Mouse (Mus musculus): ENCODE results near the gene Klhl29.

Klhl29 gene

DNA sequence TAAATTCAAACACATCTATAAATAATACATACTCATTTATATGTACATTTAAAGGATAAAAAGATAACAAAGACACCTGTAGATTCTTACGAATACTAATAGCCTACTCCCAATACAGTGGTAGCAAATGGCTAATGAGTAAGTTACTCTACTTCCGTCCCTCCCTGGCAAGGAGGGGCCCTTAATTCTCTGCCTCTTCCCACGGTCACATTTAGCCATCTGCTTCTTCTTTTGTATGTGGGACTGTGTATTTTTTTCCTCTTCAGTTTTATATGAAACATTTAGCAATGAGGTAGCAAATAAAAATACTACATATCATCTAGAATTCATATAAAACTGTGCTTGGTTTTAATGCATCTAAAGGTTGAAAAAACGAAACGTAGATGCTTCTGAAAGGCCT, 73.6 kb downstream of the Klhl29 start:
- DNase-seq (ENCODE audit: low spot score) = no peak

DNA sequence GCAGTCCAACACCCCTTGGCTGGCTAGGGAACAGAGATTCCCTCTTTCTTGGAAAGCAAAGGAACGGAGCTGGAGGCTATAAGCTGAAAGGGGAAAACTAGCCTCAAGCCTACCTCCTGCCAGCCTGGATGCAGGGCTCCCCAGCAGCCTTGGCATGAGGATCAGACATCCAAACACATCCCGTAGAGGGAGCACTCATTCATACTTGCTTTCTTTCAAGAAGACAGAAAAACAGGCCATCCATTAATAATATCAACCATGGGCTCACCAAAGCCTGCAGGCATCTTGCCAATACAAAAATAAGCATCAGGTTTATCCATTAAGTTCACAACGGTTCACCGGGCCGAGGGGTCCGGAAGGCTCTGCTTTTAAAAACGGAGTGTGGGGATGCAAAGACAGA, 79.1 kb downstream of the Klhl29 start:
- DNase-seq (ENCODE audit: low spot score) = no peak

DNA sequence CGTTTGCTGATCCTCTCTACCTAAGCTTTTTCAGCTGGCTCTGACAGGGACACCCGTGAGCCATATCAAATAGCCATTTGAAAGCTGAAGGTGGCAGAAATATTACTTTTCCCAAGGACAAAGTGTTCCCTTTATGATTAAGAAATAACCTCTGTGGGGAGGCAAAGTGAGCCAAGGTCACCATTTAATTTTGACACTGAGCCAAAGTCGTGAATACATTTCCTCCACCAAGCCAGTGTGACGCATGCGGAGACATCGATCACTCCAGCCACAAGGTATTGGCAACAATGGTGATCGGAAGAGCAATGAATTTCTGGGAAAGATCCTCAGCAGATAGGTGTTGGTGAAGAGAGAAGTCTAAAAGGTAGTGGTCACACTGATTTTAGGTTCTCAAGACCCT, 83.2 kb downstream of the Klhl29 start:
- DNase-seq (ENCODE audit: low spot score) = no peak

DNA sequence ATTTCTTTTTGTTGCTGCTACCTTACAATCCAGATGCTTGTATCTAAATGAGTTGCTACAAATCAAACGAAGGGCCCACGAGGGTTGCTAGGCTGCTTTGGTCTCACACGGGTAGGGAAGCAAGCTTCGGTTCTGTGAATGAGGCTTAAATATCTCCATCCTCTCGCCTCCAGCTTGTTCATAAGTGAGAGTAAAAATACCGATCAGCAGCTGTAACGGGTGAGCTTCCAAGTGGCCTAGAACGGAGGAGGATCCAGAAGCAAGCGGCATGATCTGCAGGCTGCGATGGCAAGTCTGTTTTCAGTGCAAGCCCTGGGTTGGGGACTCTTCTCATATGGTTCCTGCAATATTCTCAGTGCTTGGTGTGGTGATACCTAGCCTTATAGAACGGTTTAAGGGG, 89.9 kb downstream of the Klhl29 start:
- no peak for DNase-seq (ENCODE audit: low spot score)

DNA sequence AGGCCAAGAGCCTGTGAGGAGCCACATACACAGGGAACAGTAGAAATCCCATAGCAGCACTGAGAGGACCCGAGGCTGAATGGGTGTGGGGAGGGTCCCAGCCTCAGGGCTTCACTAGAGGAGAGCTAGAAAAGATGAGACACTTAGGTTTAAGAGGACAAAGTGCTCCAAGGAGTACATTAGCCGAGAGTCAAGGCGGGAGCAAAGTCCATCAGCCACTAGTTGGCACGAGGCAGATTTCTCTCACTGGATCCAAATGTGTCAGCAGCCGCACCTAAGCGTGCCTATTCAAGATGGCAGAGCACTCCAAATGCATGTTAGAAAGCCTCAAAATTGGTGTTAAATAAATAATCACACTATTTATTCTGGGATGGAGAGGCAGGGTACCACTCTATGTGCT, 90.5 kb downstream of the Klhl29 start:
- DNase-seq (ENCODE audit: low spot score) = no peak

DNA sequence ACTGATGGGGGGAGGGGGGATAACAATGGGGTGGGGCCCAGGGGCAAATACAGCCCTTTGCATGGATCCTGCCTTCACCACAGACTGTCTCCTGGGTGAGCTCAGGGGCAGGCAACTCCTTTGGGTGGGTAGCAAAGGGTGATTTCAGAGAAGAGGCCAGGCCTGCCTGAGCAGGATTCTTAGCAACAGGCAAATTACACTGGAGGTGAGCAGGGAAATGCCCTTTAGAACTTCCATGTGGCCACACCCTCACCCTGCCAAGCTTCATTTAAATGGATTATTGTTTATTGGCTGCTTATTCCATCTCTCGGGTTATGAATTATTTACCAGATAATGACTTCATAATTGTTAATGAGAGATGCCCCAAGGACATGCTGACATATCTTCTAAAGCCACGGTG, 91.8 kb downstream of the Klhl29 start:
- no peak for DNase-seq (ENCODE audit: low spot score)

DNA sequence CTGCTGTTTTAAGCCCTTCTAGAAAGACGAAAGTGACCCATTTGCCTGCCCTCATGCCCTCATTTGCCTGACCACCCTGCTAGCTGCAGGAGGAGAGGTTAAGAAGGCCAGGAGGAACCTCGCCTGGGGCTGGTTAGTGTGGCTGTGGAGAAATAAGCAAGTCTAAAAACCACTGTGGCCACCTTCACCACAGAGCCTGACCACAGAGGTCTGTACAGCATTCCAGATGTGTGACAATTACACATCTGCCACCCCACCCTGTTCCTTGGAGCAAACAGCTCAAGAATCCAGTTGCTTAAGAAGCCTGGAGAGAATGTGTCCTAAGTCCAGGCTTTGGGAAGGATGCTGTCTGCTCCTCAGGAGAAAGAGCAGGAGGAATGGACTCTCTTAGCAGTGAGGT, 92.9 kb downstream of the Klhl29 start:
- no peak for DNase-seq (ENCODE audit: low spot score)

DNA sequence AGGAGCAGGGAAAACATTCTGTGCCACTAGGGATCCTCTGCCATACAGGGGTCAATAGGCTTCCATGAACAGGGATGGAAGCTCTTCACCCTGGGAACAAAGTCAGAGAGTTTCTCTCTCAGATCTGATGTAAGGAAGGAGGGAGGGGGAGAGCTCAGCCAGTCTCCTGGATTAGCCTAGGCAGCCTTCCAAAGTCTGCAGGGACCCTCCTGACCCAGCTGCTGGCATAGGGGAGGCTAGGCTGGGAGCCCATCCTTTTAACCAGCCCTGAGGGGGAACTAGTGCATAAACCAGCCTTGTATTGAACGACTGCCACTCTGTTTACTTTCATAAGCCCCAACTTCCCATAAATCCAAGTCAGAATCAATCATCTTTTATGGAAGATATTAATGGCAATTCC, 95.6 kb downstream of the Klhl29 start:
- no peak for DNase-seq (ENCODE audit: low spot score)

DNA sequence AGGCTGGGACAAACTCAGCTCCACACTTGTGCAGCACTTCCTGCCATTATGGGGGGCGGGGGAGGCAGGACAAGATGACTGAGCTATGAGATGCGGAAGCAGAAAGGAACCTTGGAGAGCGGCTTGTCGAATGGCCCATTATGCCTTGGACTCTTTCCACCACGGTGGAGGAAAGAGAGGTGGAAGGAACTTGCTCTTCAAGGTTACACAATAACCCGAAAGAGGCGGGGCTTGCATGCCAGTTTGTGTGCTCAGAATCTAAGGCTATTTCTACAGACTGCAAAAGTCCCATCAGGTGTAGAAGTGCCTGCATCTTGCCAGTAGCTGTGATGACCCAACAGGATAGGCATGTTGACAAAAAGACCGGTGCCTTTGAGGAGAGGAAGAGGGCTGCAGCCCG, 98.5 kb downstream of the Klhl29 start:
- DNase-seq (ENCODE audit: low spot score) = no peak

DNA sequence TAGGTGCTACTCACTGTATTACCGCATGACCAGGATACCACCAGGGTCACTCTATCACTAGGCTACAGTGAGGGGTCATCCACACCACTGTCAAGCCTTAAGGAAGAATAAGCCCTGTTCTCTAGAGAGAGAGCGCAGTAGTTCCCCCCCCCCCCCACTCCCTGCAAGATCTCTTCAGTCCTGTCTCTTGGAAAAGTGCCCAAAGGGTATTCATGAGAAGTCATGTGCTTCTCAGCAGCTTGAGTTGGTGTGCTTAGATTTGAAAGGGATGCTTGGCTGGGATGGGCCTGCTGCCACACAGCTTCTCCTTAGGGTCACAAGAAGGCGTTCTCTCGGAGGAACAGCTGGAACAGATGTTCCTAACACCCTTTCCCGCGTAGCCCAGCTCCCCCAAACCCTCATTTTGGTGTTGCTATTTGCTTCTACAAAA, 100.0 kb downstream of the Klhl29 start:
- DNase-seq (ENCODE audit: low spot score) = no peak

DNA sequence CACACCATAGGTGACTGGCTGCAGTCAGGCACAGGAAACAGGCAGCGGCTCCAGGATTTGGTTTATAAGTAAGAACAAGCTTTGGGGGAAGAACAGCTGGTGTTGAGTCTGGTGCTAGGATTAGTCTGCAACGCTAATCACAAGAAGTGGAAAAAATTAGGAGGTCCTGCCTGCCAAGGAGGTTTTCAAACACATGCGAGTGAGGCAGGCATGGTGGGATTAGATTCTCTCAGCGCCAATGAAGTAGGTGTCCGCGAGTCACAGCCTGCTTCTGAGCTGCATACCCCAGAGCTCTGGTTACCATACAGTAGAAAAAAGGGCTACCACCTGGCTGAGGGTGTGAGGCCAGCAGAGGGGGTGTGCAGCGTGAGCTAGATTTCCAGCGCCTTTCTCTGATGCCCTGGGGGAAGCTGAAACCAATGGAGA, 101.0 kb downstream of the Klhl29 start:
- no peak for DNase-seq (ENCODE audit: low spot score)

DNA sequence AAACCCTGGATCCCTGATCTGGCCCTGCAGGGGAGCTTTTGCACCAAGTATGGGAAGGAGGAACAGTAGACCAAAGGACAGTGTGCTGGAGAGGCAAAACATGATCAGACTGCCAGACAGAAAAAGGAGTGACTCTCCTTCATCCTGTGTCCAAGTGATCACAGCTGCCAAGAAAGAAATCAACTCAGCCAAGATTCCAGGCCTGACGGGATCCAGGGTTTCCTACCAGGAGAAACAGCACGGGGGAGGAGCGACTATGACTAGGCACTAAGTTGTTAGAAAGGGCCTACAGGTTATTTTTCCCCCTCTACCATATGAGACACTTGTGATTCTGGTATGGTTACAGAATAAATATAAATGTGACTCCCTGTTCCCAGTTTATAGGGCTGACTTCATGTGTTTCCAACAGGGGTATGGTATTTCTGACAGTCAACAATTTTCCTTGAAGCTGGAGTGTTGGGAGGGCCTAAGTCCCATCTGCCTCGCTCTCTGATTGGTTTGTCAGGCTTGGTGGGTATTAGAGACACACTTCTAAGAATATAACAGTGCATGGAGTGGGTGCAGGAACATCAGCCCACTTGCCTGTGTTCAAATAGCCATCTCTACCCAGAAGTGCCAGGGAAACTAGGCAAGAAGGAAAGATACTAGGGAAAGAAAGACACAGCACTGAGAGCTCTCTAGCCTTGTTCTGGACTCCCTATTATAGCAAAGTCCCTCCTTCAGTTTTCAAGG, 102.0 kb downstream of the Klhl29 start:
- no peak for DNase-seq (ENCODE audit: low spot score)

DNA sequence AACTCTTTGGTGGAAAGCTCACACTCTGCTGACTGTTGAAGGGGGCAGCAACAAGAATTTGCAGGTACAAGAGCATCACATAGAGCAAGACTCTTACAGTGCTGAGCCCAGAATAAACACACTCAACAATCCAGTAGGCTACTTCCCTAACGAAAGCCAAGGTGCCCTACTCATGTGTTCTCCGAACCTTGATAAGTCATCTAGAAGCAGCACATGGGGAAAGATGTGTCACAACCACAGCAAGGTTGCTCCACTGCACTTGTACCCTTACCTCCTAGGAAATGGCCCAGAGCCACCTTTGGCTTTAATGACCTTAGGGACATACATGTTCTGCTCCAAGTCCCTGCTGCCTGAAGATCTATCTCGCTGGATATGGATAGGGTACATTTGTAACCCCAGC, 105.0 kb downstream of the Klhl29 start:
- DNase-seq (ENCODE audit: low spot score) = no peak

DNA sequence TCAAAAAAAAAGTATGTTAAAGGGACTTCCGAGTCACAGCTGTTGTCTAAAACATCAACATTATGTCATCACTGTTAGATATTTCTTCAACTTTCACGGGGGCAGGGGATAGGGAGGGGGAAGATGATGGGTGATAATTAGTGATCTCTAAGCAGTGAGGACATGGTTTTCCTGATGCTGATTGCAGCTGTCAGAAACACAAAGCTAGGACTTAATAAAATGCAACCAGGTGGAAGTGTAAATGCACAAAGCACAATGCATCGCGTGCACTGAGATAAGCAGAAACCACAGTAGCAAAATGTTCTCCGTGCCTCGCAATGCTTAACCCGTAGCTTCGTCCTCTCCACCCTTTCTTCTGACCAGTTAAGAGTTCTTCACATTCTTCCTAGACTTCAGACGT, 105.5 kb downstream of the Klhl29 start:
- no peak for DNase-seq (ENCODE audit: low spot score)

DNA sequence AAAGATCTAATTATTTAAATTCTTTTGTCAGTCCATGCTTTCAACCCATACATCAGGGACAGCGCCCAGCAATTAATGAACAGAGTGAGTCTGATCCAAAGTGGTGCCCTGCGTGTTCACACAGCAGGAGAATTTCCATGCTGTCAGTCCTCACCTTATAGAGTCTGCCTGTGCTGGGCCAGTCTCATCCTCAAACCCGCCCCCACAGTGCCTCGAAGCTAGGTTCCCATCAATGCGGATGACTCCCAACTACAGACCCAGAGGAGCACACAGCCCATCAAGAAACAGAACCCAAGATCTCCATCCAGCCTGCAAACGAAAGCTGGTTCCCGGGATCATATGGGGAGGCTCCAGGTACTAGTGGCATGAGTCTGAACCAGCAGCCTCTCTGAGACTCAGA, 106.4 kb downstream of the Klhl29 start:
- DNase-seq (ENCODE audit: low spot score) = no peak

DNA sequence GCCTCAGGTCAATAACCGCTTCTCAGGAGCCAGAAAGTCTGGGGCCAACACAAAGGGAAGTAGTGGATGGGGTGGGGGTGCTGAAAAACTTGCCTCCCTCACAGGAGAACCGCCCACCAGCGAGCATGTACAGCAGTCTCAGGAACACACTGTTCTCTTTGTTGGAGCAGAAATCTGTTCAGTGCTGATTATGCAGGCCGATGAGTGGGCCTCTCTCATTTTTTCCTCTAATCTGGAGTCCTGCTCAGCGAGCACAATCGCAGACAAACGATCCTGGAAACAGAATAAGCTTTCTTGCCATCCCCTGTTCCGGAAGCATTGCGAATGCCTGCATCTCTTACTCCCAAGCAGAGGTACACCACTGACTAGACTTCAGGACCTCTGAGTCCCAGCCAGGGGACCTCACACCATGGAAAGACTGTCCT, 107.3 kb downstream of the Klhl29 start:
- DNase-seq (ENCODE audit: low spot score) = no peak

DNA sequence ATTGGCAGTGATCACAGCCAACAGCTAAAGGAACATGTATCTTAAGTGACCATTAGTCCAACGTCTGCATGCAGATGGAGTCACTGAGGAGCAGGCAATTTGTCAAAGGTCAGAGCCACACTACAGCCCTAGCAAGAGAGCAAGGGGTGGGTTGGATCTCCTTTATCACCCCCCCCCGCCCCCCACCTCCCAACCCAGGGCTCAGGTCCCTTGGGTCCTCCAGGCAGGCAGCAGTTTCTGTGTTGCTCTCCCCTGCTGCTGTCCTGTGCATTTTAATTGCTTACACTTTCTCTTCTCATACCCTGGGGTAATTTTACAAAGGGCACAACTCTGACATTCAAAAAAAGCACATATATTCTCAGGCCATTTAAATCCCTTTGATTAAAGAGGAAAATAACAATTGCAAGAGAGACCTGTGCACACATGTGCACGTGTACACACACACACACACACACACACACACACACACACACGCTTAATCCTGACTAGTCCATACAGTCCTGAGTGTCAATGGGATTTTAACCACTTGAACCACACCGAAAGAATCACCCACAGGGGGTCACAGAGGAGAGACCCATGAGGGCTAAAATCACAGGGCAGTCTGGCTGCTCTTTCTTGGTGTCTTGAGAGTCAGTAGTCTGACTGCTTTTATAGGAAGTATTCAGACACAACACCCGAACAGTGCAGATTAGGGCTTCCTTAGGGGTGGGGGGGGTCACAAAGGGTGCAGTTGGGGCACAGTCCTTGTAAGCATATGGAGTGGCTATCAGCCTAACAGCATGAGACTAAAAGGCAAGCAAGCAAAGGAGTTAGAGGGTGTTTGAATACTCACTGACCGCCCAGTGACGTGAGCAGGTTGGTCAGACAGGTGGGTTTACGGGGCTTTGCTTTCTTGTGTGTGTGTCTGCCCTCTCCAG, 108.0 kb downstream of the Klhl29 start:
- DNase-seq (ENCODE audit: low spot score) = no peak

DNA sequence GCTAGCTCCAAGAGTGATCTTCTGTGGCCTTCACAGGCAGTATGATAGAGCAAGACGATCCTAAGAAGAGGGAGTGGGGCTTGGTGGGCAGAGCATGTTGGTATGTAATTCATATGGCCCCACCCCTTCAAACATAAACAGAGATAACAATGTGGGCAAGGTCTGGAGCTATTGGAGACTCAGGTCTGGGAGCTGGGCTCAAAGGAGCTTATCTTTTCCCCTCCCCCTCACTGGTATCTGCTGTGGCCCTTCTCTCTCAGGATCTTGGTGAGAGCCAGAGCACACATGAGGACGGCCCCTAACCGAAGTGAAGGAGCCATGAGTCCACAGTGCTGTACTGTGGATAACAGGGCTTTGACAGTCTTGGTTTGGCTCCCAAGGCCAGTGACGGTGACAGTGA, 108.7 kb downstream of the Klhl29 start:
- no peak for DNase-seq (ENCODE audit: low spot score)

DNA sequence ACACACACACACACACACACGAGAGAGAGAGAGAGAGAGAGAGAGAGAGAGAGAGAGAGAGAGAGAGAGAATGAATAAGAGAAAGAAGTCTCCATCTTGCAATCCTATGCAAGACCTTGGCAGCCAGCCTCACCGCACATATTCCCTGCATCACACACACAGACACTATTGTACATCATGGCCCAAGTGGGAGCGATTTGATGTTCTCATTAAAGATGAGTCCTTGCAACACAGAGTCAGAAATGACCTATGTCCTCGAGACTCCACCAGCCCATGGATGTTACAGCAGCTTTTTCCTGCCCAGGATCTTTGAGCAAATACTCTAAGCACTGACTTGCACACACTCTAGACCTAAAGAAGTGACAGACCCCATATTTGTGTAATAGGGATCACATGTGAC, 114.0 kb downstream of the Klhl29 start:
- DNase-seq (ENCODE audit: low spot score) = no peak

DNA sequence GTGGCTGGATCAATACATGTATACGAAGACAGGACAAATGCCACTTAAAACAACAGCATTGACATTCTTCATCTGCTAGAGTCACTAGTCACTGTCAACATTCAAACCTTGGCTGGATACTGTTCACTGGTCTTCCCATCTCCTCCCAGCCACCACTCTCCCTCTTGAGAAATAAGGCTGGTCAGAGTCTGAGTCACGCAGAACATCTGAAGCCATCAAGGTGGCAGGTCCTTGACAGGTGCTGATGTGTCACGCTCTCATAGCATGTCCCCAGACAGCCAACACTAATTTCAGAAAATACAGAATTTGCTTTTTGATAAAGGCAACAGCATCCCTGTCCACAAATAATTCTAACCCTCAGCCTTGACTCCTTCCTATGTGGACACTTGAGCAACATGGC, 116.7 kb downstream of the Klhl29 start:
- no peak for DNase-seq (ENCODE audit: low spot score)

DNA sequence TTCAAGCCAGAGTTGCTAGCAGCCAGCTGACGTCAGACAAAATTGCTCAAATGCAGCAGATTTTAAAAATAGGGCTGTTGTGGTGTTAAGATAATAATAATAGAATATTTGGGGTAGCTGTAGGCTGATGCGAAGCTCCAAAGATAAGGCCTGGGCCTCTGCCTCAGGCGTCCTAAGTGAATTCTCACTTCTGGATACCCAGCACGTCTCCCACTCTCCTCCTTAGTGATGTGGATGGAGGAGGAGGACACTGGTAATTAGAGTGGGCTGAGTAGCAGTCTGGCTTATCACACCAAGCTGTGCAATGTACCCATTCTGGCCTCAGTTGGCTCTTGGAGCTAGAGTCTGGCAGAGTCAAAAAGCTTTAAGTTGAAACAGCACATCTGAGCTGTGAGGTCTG, 118.3 kb downstream of the Klhl29 start:
- DNase-seq (ENCODE audit: low spot score) = no peak

DNA sequence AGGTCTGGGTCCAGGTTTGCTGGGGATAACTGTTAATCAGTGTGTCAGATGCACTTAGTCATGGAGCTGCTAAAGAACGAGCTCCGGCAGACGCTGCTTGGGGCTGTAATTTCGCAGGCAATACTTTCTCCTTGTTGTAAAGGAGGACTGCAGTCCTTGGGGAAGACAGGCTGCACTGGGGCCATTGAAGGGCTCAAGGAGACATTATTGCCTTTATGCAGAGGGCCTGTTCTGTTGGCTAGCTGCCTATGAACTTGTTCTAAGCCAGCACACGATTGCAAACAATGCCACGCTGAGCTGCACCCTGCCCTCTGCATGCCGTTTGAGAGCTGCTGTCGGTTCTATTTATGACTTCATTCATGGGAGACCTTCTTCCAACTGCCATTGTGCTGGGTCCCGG, 120.4 kb downstream of the Klhl29 start:
- no peak for DNase-seq (ENCODE audit: low spot score)

DNA sequence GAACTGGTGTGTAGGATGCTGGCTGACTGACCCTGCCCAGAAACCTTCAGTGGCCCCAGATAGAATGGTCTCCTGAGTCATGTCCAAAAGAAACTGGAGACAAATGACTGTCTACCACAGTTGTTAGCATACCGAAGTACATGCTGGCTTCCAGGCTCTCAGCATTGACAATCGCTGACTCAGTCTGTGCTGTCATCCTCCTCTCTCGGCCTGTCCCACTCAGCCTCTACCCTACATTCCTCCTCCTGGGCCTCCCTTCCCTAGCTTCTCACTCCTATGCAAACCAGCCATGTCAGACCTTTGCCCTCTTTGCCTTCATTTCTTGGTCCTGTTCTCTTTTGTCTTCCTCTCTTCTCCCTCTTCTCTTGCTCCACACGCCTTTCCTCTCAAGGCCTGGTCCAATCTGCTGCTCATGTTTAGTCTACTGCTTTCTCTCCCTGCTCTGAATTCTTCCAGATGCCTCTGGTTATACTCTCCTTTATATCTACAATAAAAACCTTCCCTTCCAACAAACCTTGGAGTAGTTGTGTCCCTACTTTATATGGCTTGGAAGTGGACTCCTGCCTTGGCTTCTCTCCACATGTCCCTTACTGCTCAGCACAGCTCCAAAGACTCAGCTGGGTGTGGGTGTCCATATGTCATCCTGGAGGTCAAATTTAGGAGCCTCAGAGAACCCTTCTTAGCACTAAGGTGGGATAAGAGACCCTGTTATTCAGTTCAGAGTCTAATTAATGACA, 121.1 kb downstream of the Klhl29 start:
- no peak for DNase-seq (ENCODE audit: low spot score)

All from T-cell, adult 2 months (primary cell).